Mouse (Mus musculus) spleen, adult 2 months (tissue): ENCODE measurements around the gene Pafah1b2. TPM values are rescaled to one million over a fixed set of nuclear protein-coding genes. Genes with fewer than 3 reads are reported as not detected.
A peak's percentile ranks its signal among the peaks of the same experiment; 100 is the strongest.

Experiments used
- DNase-seq, 2 experiments: peaks; one replicate each; pipeline versions ENCODE4 v3.0.0 to v3.0.0-alpha.2; 2012 to 2021; ENCODE audit warnings: low spot score in 2 of 2, low read depth in 1 of 2
- H3K27ac ChIP-seq: fragments of 200-500 bp; 2 replicates; pipeline ENCODE4 v1.5.1; 2012; ENCODE audit warnings: low read length, inconsistent platforms; ENCODE audit not compliant: insufficient read depth
- H3K27me3 ChIP-seq: fragments of 200-500 bp; 2 replicates; pipeline ENCODE4 v1.6.1; 2012; ENCODE audit warnings: mild to moderate bottlenecking, moderate library complexity, low read length, inconsistent platforms; ENCODE audit not compliant: control insufficient read depth, insufficient read depth
- H3K36me3 ChIP-seq: fragments of 200-500 bp; 2 replicates; pipeline ENCODE4 v1.6.1; 2012; ENCODE audit warnings: mild to moderate bottlenecking, low read length, inconsistent platforms; ENCODE audit not compliant: control insufficient read depth, insufficient read depth
- H3K4me1 ChIP-seq: fragments of 200-500 bp; 2 replicates; pipeline ENCODE4 v1.6.1; 2011; ENCODE audit warnings: inconsistent platforms; ENCODE audit not compliant: control insufficient read depth, insufficient read depth, insufficient read length
- H3K4me3 ChIP-seq: fragments of 200-500 bp; 2 replicates; pipeline ENCODE4 v1.5.1; 2011; ENCODE audit warnings: mild to moderate bottlenecking, inconsistent platforms; ENCODE audit not compliant: insufficient read depth, insufficient read length; ENCODE audit errors: extremely low read depth
- CTCF ChIP-seq: fragments of 200-500 bp; IDR thresholded peaks from 2 replicates; pipeline ENCODE4 v1.5.1; 2011; ENCODE audit warnings: mild to moderate bottlenecking, inconsistent platforms; ENCODE audit not compliant: insufficient read depth, insufficient read length, insufficient replicate concordance; ENCODE audit errors: extremely low read depth
- POLR2A ChIP-seq: fragments of 200-500 bp; IDR thresholded peaks from 2 replicates; pipeline ENCODE4 v1.6.1; 2011; ENCODE audit warnings: low read depth, low read length, inconsistent platforms
- WGBS: fragments of 180-500 bp; shearing (Covaris S2); methylation state at CpG from one replicate; pipeline ENCODE4 v1.1.7; 2018; 5-methylcytosine and 5-hydroxymethylcytosine counted together
- polyA plus RNA-seq: library from polyadenylated mRNA; depleted of rRNA; stranded (reverse); fragments of >200 nt; gene quantifications from 2 replicates; pipeline ENCODE4 v1.2.3, GENCODE M21; 2012; rRNA removed

Gene Pafah1b2
- polyA plus RNA-seq, 1 experiment: 12.1 TPM

DNA sequence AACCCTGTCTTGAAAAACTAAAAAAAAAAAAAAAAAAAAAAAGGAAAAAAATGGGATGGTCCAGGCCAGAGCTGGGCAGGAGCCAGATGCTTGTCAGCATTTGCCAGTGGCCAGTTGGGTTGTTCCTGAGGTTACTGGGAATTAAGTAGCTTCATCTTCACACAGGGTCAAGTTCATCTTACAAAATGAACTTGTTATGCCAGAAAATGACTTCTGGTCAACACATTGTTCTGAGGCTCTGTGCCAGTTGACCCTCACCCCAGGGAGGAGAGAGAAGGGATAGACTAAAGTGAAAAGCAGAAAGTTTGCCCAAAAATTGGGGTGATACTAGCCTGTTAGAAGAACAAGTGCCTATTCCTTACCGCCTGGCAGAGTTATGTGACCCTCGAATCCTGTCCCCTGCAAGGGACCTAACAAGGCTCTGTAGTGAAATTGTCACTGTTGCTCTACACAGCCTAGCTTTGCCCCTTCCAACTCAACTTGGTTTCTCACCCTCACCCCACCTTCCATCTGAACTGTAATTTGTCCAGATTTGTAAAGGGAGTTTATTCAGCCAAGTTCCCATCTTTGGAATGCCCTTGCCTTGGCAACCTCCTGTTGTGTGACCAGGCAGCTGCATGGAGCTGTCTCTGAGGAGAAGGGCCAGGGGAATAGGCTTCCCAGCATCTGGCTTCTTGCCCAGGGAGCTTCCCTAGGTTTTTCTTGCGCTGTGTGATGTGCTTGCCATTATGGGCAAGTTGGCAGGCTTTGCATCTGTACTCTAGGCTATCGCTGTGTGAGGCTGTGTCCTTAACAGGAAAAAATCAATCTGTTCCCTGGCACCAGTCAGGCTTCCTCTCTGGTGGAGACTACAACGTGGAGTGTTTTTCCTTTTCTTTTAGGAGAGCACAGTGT is 95.2 kb downstream of the Pafah1b2 start:
- H3K4me1 ChIP-seq: no peaks in the 10 kb centered on the region
- no peak for TF ChIP-seq POLR2A
- no peak overlapping the region for H3K4me3 ChIP-seq
- peak overlapping the region; percentile 14; the same call in 1 of the 2 replicates for H3K27ac ChIP-seq
- 87% methylated on average over 5 of the region's 5 CpGs for WGBS
- peaks cover 53% of the 10 kb centered on the region for H3K36me3 ChIP-seq
- no peak for DNase-seq
- no peaks in the 10 kb centered on the region for H3K27me3 ChIP-seq

- H3K4me3 ChIP-seq: no peak overlapping the region
- 91% methylated on average over 2 of the region's 2 CpGs for WGBS
- no peak for DNase-seq
- H3K36me3 ChIP-seq: peaks cover 52% of the 10 kb centered on the region
- no peak overlapping the region for H3K27ac ChIP-seq
- H3K4me1 ChIP-seq: no peaks in the 10 kb centered on the region
- H3K27me3 ChIP-seq: no peaks in the 10 kb centered on the region
- TF ChIP-seq CTCF (no peak), POLR2A (no peak)
Measured at GRCm38 (mm10) chr9:45915659-45916058, 96.8 kb downstream of the Pafah1b2 start.

Other genes starting within 250 kb of the Pafah1b2 start
- gene Cep164, start 184.0 kb downstream of the Pafah1b2 start, polyA plus RNA-seq: 19.5 and 19.6 TPM in 2 replicates
- gene Bace1, start 174.1 kb downstream of the Pafah1b2 start, polyA plus RNA-seq: 6.9 and 8.1 TPM in 2 replicates
- gene Pcsk7, start 106.2 kb downstream of the Pafah1b2 start, polyA plus RNA-seq: 23.8 and 28.9 TPM in 2 replicates
- 7.7 and 9.6 TPM in 2 replicates for gene Rnf214, start 105.8 kb downstream of the Pafah1b2 start, polyA plus RNA-seq
- gene Tagln, start 76.6 kb downstream of the Pafah1b2 start, polyA plus RNA-seq: 103 and 140 TPM in 2 replicates
- gene Sidt2, start 57.4 kb downstream of the Pafah1b2 start, polyA plus RNA-seq: 322 and 583 TPM in 2 replicates
- gene Sik3, start 130 bp upstream of the Pafah1b2 start, polyA plus RNA-seq: 13.4 and 13.7 TPM in 2 replicates
- 0.22 and 0.42 TPM in 2 replicates for gene Apoa1, start 215.9 kb upstream of the Pafah1b2 start, polyA plus RNA-seq
- 0.44 and 0.45 TPM in 2 replicates for gene Apoc3, start 222.9 kb upstream of the Pafah1b2 start, polyA plus RNA-seq
- 0.31 and 0.33 TPM in 2 replicates for gene Apoa4, start 228.0 kb upstream of the Pafah1b2 start, polyA plus RNA-seq